Mouse (Mus musculus) thymus, adult 18-20 months (tissue): ENCODE data around the gene Wasf3.

Experiments
- DNase-seq, 2 experiments: peaks; one replicate each; pipeline ENCODE4 v3.0.0; 2022; ENCODE audit warnings: mixed read lengths in 2 of 2

The Wasf3 gene

DNA sequence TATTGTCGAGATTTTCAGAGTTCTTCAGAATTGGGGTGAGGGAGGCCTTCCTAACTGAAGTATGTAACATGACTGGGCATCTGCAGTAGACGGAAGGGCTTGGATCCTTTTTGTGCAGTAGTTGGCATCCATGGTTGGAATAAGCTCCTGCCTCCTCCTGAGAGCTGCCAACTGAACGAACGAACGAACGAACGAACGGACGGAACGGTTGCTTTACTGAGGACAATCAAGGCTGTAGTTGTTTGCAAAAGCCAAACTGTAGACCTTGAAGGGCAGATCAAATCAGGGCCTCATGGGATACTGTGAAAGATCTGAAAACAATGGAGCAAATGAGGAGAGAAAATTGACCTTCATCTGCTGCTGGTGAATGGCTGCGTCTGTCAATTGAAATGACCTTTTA, 17.5 kb downstream of the Wasf3 start:
- no peak for DNase-seq

DNA sequence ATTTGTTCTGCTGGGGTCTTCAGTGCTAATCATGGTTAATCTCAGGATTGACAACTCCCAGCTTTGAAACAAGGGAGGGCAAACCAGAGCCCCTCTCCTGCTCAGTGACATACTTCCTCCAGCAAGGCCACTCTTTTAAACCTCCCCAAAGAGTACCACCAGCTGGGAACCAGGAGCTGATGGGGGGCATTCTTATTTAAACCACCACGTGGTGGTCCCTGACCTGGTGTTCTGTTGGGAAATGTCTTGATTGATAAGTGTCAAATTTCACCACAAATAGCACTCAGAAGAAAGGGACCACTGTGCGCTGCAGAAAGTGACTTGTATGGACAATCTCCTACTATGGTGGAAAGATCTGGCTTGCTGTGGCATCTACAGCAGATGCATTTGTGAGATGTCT, 19.1 kb downstream of the Wasf3 start:
- DNase-seq = no peak

DNA sequence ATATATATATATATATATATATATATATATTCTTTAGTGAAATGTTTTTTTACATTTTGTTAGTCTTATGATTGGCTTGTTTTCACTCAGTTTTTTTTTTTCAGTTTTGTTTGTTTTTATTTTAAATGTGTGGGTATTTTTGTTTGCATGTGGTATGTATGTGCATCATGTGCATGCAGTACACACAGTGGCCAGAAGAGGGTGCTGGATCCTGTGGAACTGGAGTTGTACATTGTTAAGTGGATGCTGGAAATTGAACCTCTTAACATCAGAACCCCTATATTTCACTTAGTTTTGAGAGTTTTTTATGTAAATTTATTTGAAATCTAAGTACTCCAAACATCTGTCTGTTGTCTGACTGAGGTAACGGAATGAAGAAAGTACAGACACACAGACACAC, 21.3 kb downstream of the Wasf3 start:
- DNase-seq = no peak

DNA sequence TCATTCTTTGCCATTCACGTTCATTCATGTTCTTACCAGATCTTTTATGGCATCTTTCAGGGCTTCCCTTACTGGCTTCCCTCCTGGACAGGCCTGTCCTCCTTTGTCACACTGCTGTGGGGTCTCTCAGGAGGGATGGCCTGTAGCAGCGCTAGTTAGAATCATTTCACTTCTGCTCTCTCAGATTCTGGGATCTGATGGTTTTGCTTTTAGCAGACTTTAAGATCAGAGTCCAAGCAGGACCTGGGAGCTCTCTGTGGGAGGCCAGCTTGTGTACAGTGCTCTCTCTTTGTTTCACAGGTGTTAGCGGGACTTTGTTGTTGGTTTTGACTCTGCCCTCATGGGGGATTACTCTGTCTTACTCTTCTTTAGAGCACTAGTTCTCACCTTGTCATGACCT, 23.0 kb downstream of the Wasf3 start:
- DNase-seq = no peak

DNA sequence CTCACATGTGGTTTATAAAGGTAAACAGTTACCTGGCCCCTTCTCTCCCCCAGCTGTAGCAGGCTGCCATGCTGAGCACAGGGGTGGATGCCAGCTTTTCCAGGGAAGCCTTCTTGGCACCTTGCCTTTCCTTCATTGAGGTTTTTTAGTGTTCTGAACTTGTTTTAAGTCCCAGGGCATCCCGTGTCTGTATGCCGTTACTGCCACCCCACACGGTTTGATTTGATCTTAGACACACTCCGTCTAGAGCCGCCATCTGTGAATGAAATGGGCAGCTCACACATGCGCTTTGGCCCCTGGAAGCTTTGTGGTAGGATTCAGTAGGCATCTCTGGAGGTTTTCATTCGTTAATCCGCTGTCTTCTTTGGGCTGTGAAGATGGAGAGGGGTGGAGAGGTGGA, 23.8 kb downstream of the Wasf3 start:
- DNase-seq = no peak

DNA sequence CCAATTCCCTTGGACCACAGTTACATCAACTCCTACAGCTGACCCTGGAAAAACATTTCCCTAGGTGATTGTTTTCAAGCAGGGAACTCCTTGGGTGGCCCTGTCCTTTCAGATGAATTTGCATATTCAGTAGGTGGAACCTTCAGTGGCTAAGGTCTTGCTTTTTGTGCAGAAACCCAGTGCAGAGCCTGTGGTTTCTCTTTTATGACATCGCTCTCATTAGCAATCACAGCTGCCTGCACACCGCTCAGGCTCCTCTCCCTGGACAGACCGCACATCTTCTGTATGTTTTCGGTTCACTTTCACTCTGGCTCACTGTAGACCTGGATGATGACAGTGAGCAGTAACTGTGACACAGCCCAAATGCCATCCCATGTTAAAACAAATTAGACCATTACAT, 26.0 kb downstream of the Wasf3 start:
- DNase-seq = no peak

DNA sequence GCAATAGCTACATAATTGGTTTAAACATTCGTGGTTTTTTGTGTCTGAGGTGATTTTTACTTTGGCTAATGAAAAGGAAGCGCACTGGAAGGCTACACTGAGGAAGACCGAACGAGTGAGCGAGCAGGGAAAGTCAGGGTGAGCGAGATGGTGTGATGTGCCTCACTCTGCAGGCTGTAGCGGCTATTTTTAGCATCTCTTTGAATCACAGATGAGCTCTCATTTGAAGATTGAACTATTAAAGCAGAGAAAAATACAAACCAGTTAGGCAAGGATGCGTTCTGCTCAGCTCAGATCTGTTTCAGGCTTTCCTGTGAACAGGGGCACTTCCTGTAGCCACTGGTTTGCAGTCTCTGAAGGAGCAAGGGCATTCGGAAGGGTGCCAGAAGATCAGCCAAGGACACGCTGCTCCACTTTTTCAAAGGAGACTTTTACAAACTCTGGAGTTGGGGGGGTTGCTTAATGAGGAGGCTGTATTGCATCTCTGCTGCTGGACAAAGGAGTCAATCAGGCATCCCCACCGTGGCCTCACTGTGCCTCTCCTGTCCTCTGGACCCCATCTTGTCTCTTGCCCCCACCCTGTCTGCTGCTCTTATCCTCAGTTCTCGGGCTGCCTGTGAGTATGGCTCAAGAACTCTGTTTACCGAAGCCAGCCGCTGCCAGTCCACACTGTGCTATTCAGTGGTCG, 28.1 kb downstream of the Wasf3 start:
- DNase-seq = no peak

DNA sequence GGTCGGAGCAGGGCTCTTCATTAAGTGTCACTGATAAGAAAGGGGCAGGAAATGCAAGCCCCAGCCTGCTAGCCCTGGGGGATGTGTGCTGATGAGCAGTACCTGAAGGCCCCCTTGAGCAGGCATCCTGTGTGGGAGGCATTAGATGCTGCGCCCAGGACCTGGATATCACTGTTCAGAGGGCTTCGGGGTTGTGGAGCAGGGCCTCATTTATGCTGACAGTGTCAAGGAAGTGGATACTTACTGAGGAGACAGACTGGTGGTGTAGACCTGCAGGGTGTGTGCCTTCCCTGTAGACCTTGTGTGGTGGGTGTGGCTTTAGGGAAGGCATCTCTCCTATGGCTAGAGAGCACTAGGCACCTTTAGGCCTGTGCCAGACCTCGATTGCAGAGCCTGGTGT, 29.8 kb downstream of the Wasf3 start:
- no peak for DNase-seq

DNA sequence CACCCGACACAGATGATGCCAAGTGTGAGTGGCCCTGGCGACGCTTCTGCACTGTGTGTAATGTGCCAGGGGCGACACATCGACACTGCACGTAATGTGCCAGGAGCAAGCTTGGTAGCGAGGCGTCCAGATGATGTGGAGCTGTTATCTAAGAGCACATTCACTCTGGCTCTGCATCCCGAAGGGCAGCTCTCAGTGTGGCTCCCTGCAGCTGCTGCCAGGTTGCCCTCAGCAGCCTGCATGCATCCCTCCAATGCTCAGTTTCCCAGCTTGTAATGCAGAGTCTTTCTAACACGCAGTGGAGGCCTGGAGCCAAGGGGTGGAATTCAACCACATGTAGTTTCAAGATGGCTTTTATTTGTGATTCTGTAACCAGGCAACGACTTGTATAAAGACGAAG, 30.4 kb downstream of the Wasf3 start:
- DNase-seq = no peak

DNA sequence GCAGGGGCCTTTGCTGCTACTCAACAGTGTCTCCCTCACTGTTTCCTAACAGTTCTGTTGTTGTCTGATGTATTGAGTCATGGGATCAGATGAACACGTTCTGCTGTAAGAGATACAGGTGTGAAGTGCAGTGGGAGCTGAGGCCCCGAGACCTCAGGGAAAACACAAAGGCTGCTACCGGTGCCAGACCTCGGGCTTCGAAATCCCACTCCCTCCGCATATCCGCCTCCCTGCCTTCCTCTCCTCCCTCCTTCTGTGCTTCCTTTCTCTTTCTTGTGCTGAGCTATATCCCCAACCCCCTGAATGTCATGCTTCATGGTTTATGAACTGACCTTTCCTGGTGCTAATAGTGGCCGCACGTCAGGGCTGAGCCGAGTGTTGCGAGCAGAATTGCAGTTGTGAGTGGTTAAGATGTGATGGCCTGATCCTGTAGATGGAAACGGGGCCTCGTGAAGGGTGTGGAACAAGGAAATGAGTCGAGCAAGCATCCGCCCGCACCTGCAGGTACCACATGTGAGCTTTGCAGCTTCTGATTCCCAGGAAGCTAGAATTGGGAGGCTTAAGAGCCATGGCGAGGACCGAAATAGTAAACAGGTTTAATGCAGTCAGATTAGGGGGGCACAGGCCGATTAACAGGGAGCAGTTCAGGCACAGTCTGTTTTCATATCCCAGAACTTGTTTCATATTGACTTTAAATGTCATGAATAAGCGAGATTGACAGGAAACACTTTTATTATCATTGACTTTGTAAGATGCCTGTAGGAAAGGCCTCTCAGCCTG, 31.7 kb downstream of the Wasf3 start:
- DNase-seq = no peak

DNA sequence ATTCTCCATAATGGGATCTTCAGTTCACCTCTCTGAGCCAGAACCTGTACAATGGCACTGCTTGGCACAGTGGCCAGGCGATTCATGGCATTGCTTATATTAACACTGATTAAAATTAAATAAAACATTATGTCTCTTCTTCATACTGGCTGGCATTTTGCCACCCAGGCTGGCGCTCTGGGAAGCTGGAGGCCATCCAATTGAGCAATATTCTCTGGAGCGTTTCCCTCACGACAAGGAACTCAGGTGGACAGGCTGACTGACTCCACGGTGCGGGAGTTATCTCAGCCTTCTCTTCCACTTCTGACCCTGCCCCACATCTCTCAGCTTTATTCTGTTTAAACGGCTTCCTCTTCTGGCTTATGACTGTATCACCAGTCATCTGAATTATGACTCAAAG, 33.3 kb downstream of the Wasf3 start:
- no peak for DNase-seq

DNA sequence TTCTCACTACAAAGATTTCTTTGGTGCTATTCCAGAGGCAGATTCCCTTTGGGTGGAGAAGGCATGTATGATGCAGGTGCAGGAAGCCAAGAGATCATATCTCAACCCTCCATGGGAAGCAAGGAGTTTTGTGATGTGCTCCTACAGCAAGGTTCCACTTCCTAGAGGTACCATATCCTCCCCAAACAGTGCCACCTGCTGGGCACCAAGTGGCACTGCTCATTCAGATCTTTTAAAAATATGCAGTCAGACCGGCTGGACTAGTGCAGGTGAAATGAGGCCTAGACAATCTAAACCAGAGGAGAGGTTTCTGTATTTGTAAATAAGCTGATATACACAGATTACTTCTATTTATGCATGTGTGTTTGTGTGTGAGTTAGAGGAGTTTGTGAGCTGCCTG, 35.3 kb downstream of the Wasf3 start:
- DNase-seq = no peak

DNA sequence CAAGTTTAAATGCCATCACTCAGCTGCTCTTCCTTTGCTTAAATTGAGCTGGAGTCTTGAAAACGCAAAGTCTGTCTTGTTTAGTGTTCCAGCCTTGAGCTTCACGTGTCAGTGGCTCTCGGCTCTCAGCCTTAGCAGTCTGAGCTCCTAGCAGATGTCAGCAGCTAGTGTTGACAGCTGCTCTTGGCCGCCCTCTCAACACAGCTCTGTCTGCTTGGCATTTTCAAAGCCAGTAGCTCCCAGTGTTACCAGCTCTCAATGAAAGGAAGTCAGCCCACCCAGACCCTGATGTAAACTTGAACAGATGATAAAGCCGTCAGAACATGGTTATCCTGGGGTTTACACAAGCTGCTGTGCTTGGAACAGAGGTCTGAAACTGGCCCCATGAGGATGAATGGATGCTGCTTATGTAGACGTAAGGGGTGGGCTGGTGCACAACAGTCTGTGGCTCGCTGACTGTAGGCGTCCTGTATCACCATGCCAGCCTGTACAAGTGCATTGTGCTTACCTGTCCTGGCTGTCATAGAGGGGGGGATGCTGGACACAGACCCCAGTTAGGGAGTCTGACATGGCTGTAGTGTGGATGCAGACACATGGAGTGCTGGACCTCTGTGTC, 40.0 kb downstream of the Wasf3 start:
- no peak for DNase-seq

DNA sequence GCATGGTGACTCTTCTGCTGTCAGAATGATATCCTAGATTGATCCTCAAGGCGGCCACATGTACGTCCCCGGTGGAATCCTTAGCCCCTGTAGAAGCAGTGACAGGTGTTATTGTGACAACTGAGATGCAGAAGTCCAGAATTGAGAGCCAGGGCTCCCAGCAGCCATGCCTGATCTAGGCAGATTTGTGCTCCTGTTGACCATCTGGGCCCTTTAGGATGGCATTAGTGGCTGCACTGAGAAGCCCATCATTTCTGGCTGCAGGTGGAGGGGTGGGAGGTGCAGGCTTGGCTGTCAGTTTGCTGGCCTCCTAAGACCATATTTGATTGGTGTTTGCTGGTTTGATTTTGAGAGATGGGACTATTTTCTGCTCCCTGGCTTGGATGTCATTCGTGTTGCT, 40.9 kb downstream of the Wasf3 start:
- DNase-seq = no peak

DNA sequence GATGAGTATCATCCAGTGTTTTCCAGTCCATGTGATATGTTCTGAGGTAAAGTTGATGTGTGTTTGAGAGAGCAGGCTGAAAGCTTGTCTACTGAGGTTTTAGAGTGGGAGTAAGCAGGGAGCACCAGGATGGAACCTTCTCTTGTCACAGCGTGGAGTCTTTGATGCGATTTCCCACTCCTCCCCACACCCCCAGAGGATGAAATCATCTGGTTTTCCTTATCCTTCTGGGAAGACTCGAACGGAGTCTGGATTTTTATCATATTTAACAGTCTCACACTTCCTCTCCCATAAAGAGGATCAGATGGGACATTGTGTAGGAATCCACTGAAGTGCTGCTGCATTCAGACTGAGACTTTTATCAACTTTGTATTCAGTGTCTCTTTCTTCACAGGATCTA, 43.3 kb downstream of the Wasf3 start:
- no peak for DNase-seq

DNA sequence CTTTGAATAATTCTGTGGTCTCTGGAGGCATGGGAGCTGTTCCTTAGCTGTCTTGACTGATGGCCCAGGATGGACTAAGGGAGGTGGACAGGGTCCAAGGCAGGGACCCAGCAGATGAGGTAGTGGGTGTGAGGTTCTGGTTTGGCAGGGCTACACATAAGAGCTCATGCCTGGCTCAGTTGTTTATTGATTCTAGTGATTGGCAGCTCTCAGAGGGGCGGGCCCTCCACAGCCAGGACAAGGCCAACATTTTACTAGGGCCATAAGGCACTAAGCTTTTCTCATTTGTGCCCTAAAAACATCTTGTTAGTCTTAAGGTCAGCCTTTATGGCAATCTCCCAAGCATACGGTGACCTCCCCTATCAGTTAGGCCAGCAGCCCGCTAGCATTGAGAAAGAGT, 47.0 kb downstream of the Wasf3 start:
- DNase-seq = no peak

DNA sequence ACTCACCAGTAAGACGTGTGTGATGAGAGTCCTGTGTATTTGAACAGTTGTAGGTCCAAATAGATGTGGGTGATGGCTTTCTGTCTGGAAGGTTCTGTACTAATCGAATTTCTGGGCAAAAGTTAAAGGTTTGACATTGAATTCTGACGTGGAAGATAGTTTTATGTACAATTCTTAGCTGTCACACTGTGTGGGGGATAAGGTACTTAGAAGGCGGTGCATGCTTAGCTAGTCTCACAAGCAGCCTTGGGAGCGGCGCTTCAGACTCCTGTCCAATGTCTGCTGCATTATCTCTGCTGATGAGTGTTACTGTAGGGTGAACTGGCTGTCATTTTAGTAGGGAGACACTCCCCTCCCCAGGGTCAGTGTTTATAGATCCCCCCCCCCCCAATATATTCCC, 47.7 kb downstream of the Wasf3 start:
- no peak for DNase-seq

DNA sequence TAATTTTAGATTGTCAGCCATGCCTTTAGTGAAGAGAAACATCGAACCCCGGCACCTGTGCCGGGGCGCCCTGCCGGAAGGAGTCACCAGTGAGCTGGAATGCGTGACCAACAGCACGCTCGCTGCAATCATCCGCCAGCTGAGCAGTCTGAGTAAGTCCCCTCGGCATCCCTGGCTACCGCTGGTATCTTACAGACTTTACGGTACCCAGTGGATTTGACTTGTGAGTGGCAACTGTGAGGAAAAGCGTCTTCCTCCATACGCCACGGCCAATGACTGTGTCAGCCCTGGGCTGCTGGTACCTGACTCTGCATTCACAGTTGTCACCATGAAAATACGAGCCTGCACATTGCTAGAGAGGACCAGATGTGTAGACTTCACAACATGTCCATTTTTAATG, 50.5 kb downstream of the Wasf3 start:
- DNase-seq = no peak

DNA sequence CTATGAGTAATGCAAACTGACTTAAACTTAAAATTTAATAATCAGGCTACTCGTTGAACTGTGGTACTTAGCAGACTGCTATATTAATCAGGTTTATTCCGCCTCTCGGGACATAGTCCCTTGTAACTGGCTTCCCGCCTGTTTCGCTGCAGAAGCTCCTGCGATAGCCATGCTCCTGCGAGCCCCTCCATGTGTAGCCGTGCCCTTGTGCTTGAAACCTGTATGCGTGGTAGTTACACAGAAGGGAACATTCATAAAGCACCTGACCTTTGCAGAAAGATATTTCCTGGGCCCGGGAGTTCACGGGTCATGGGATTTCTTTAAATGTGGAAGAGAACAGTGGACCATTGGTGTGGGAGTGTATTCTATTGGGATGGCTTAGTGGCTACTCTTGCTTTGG, 52.0 kb downstream of the Wasf3 start:
- DNase-seq = no peak

DNA sequence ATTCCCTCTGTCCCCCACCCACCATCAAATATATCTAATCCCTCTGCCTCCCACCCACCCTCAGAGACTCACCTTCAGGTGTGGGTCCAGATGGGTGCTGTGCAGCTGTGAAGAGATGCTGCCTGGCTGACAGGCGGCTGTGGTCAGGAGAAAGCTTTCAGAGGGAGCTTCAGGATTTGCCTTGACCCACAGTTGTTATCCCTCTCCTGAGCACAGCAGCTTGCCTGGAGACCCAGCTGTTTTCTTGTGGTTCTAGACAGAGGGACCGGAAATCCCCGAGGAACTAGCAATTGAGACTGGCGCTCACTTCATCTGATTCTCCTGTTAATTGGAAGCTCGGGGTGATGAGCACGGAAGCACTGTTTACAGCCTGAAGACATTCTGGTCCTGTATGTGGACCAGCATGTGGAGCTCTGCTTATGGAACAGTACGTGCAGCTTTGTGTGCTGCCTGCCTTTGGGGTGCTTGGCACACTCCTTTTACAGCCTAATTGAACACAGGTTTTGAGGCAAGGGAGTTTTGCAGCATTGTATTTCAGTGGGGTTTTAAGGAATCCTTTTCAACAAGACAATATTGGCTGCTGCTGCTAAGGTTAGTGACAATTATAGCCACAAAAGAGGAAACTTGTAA, 54.5 kb downstream of the Wasf3 start:
- DNase-seq = no peak

DNA sequence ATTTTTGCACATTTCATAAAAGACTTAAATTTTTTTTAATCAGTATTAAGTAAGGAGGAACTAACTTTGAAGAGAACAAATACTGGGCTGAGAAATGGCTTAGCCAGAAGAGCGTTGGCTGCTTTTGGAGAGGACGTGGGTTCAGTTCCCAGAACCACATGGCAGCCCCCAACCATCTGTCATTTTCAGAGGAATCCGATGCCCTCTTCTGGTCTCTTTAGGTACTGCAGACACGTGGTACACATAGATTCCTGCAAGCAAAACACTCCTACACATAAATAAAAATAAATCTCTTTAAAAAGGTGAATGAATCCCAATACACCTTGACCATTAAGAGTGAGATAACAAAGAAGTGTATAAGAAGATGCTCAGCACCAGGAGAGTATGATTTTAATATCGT, 55.5 kb downstream of the Wasf3 start:
- DNase-seq = no peak

DNA sequence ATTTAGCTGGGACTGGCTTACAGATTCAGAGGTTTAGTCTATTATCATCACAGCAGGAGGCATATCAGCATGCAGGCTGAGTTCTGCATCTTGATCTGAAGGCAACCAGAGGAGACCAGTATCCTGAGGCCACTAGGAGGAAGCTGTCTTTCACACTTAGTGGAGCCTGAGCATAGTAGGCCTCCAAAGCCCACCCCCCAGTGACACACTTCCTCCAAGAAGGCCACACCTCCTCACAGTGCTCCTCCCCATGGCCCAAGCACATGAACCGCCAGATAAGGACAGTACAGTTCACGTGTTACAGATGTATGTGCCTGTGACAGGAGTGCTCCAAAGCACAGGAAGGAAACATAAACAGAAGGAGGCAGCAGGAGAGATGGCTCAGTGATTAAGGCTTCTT, 58.0 kb downstream of the Wasf3 start:
- DNase-seq = no peak

DNA sequence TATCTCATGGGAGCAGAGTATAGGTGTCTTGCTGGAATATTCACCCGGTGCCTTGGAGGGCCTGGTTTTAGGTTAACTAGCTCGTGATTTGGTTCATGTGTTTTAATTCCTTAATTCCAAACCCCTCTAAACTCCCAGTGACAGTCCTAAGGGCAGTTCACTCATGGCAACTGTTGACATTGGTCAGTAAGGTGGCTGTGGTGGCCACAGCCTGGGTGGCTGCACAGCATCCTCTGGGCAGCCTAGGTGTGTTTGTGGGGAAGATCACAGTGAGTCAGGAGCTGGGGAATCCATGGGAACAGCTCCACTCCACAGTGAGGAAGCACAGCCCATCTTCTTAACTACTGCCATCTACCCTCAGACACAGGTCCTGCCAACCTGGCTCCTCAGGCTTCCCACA, 61.8 kb downstream of the Wasf3 start:
- no peak for DNase-seq
